Comparison of ENCODE assay signal across 27 mouse cellular contexts in the genomic region with DNA sequence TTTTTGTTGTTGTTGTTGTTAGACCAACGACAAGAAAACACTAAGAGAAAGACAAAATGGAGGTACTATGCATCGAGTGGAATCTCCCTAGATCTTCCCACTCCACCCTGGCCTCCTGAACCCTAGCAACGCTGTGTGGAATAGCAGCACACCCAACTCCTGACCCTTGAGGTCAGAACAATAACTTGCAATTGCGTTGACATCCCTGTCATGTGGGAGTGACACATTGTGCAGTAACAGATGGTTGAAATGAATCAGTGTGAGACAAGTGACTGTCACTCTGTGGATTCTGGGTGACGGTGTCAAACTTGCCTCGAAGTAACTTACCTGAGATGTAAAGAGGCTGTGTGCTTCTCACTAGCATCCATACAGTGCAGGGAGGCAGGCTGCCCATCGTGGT.
"Had no signal": no experiment of that assay in that cellular context is flagged by ENCODE, and none has a peak within 500 bp of the region (broad histone marks: within the 10 kb centered on the region; RNA-seq: fewer than 3 reads in every experiment).

No protein-coding gene starts in this region.

- H3K27me3 ChIP-seq: embryonic facial prominence, embryonic 12.5 days; embryonic facial prominence, embryonic 13.5 days; embryonic facial prominence, embryonic 15.5 days had no signal

- H3K4me1 ChIP-seq: embryonic facial prominence, embryonic 10.5 days; embryonic facial prominence, embryonic 12.5 days; embryonic facial prominence, embryonic 15.5 days; forebrain, embryonic 13.5 days; forebrain, embryonic 15.5 days had no signal

- H3K36me3 ChIP-seq: embryonic facial prominence, embryonic 10.5 days; embryonic facial prominence, embryonic 12.5 days; embryonic facial prominence, embryonic 13.5 days; embryonic facial prominence, embryonic 15.5 days; forebrain, embryonic 10.5 days; forebrain, embryonic 12.5 days; forebrain, embryonic 15.5 days had no signal

- H3K4me3 ChIP-seq: embryonic facial prominence, embryonic 10.5 days; embryonic facial prominence, embryonic 12.5 days; embryonic facial prominence, embryonic 13.5 days; embryonic facial prominence, embryonic 15.5 days; erythroblast, embryonic 14.5 days; forebrain, embryonic 10.5 days; forebrain, embryonic 12.5 days; forebrain, embryonic 13.5 days; forebrain, embryonic 15.5 days; gastrocnemius, adult 2 months; heart, adult 2 months had no signal

- DNase-seq: cerebellum, adult 2 months; cerebellum, adult 8-10 months; cerebellum, adult 9-10 months; cerebellum, adult 9-11 months; cerebellum, postnatal 10 days; cerebellum, postnatal 14 days; cerebellum, postnatal 25 days; cerebellum, postnatal 36 days; embryo, embryonic 11 days; forebrain, postnatal 0 days; gastrocnemius, adult 2 months; gastrocnemius, postnatal 10 days; gastrocnemius, postnatal 14 days; gastrocnemius, postnatal 25 days; gastrocnemius, postnatal 36 days; heart, adult 2 months had no signal

- H3K27ac ChIP-seq: embryonic facial prominence, embryonic 10.5 days; embryonic facial prominence, embryonic 12.5 days; embryonic facial prominence, embryonic 13.5 days; embryonic facial prominence, embryonic 15.5 days; forebrain, embryonic 10.5 days; forebrain, embryonic 12.5 days; forebrain, embryonic 13.5 days; forebrain, embryonic 15.5 days; gastrocnemius, adult 2 months; heart, adult 2 months had no signal

- H3K4me2 ChIP-seq: embryonic facial prominence, embryonic 12.5 days; embryonic facial prominence, embryonic 13.5 days; embryonic facial prominence, embryonic 15.5 days; forebrain, embryonic 12.5 days; forebrain, embryonic 13.5 days; forebrain, embryonic 15.5 days had no signal

- ATAC-seq: forebrain, embryonic 13.5 days; forebrain, embryonic 14.5 days; forebrain, embryonic 15.5 days; forebrain, embryonic 16.5 days; forebrain, postnatal 0 days had no signal

- H3K9me3 ChIP-seq: embryonic facial prominence, embryonic 10.5 days; embryonic facial prominence, embryonic 12.5 days; embryonic facial prominence, embryonic 15.5 days; forebrain, embryonic 12.5 days; forebrain, embryonic 13.5 days; forebrain, embryonic 15.5 days had no signal

- H3K9ac ChIP-seq: embryonic facial prominence, embryonic 12.5 days; embryonic facial prominence, embryonic 13.5 days; embryonic facial prominence, embryonic 15.5 days; forebrain, embryonic 12.5 days; forebrain, embryonic 13.5 days; forebrain, embryonic 15.5 days; forebrain, postnatal 0 days had no signal
